In genomic region chr5:132492040-132492439, GRCm38 (mm10) we compare ENCODE assay signal across 16 mouse cellular contexts. TPM values are rescaled to one million over a fixed set of nuclear protein-coding genes. Genes with fewer than 3 reads are reported as not detected.
DNase-seq lines count a peak whose midpoint lies in the region; ATAC-seq and TF ChIP-seq lines count a peak whose summit lies in the region.
"Had no signal": no experiment of that assay in that cellular context is flagged by ENCODE, and none has a peak within 500 bp of the region (broad histone marks: within the 10 kb centered on the region; RNA-seq: fewer than 3 reads in every experiment).

No protein-coding gene starts in this region.

- no peak for TF ChIP-seq EP300 in lung, postnatal 0 days (IDR thresholded peaks at IDR 0.05)
- TF ChIP-seq EP300 in stomach, postnatal 0 days (optimal IDR thresholded peaks at IDR 0.05): peak; percentile 39

- DNase-seq in forebrain, embryonic 10.5 days (ENCODE audit: extremely low spot score, low spot score): no peak
- no peak for DNase-seq in forebrain, embryonic 14.5 days (ENCODE audit: low spot score)
- no peak for DNase-seq in lung, postnatal 0 days (ENCODE audit: low spot score)
- DNase-seq in lung, postnatal 14 days: no peak
- peak; percentile 53 to 57 for DNase-seq in heart, adult 9 months (ENCODE audit: low spot score in 2 of 2)
- no peak for DNase-seq in stomach, postnatal 0 days (ENCODE audit: low spot score)
- no peak for DNase-seq in ovary, adult 18-20 months (ENCODE audit: low spot score)
- DNase-seq: kidney, postnatal 14 days; lung, postnatal 36 days; right cerebral cortex, postnatal 4 days; thymus, postnatal 4 days had no signal

- no peak for TF ChIP-seq CTCF in lung, postnatal 0 days (IDR thresholded peaks at IDR 0.05)
- TF ChIP-seq CTCF in stomach, postnatal 0 days (IDR thresholded peaks at IDR 0.05; ENCODE audit: low read depth): no peak

- H3K9me3 ChIP-seq in forebrain, embryonic 10.5 days: no peaks in the 10 kb centered on the region
- H3K9me3 ChIP-seq in forebrain, embryonic 14.5 days (replicated peaks; ENCODE audit: control insufficient read depth, low read length): no peaks in the 10 kb centered on the region
- H3K9me3 ChIP-seq in lung, postnatal 0 days (ENCODE audit: low read length): no peaks in the 10 kb centered on the region
- no peaks in the 10 kb centered on the region for H3K9me3 ChIP-seq in stomach, postnatal 0 days (ENCODE audit: control insufficient read depth, low read length)
- H3K9me3 ChIP-seq in forebrain, embryonic 16.5 days (ENCODE audit: control insufficient read depth, low read length): no peaks in the 10 kb centered on the region
- H3K9me3 ChIP-seq: embryonic facial prominence, embryonic 10.5 days; hindbrain, embryonic 15.5 days; midbrain, embryonic 13.5 days had no signal

- H3K27me3 ChIP-seq in forebrain, embryonic 10.5 days (ENCODE audit: poor library complexity, severe bottlenecking): peaks cover 17% of the 10 kb centered on the region; the same call in 1 of the 2 replicates
- no peaks in the 10 kb centered on the region for H3K27me3 ChIP-seq in forebrain, embryonic 14.5 days (replicated peaks; ENCODE audit: control insufficient read depth, insufficient read depth, low read length)
- H3K27me3 ChIP-seq in lung, postnatal 0 days (replicated peaks; ENCODE audit: insufficient read depth, low read length): no peaks in the 10 kb centered on the region
- H3K27me3 ChIP-seq in stomach, postnatal 0 days (ENCODE audit: control insufficient read depth, insufficient read depth, low read length): no peaks in the 10 kb centered on the region
- no peaks in the 10 kb centered on the region for H3K27me3 ChIP-seq in forebrain, embryonic 16.5 days (replicated peaks; ENCODE audit: control insufficient read depth, insufficient read depth, low read length)
- H3K27me3 ChIP-seq: hindbrain, embryonic 15.5 days; midbrain, embryonic 13.5 days had no signal

- peak overlapping the region; percentile 63 for H3K27ac ChIP-seq in forebrain, embryonic 10.5 days
- no peak overlapping the region for H3K27ac ChIP-seq in forebrain, embryonic 14.5 days (ENCODE audit: low read depth, low read length)
- no peak overlapping the region for H3K27ac ChIP-seq in lung, postnatal 0 days (ENCODE audit: low read length)
- H3K27ac ChIP-seq in stomach, postnatal 0 days (replicated peaks): no peak overlapping the region
- H3K27ac ChIP-seq in forebrain, embryonic 16.5 days (ENCODE audit: low read length): no peak overlapping the region
- H3K27ac ChIP-seq: hindbrain, embryonic 15.5 days; liver, embryonic 14.5 days; midbrain, embryonic 13.5 days had no signal

- no peak for ATAC-seq in forebrain, embryonic 14.5 days
- ATAC-seq in lung, postnatal 0 days: peak; percentile 37; the same call in 1 of the 2 replicates
- 0 out of 2 replicates have a peak, but pooled peaks have one; percentile 38 for ATAC-seq in stomach, postnatal 0 days (ENCODE audit: low FRiP score, low TSS enrichment)
- ATAC-seq in forebrain, embryonic 16.5 days: no peak
- ATAC-seq: midbrain, embryonic 13.5 days had no signal

- peaks cover 67% of the 10 kb centered on the region for H3K4me1 ChIP-seq in forebrain, embryonic 10.5 days
- H3K4me1 ChIP-seq in forebrain, embryonic 14.5 days (ENCODE audit: control insufficient read depth, insufficient read depth, low read length): peaks cover 27% of the 10 kb centered on the region
- H3K4me1 ChIP-seq in lung, postnatal 0 days (ENCODE audit: insufficient read depth, low read depth, low read length): peaks cover 16% of the 10 kb centered on the region; the same call in 1 of the 2 replicates
- peaks cover 5% of the 10 kb centered on the region; the same call in 1 of the 2 replicates for H3K4me1 ChIP-seq in stomach, postnatal 0 days (replicated peaks; ENCODE audit: control insufficient read depth, insufficient read depth)
- peaks cover 40% of the 10 kb centered on the region for H3K4me1 ChIP-seq in forebrain, embryonic 16.5 days (replicated peaks; ENCODE audit: control insufficient read depth, insufficient read depth, low read length)

- no peak overlapping the region for H3K4me3 ChIP-seq in forebrain, embryonic 10.5 days
- H3K4me3 ChIP-seq in forebrain, embryonic 14.5 days (ENCODE audit: low read depth, low read length): no peak overlapping the region
- H3K4me3 ChIP-seq in lung, postnatal 0 days (ENCODE audit: low read depth, low read length): no peak overlapping the region
- H3K4me3 ChIP-seq in stomach, postnatal 0 days (ENCODE audit: low read depth, low read length): no peak overlapping the region
- no peak overlapping the region for H3K4me3 ChIP-seq in forebrain, embryonic 16.5 days (replicated peaks; ENCODE audit: low read length)
- H3K4me3 ChIP-seq: embryonic facial prominence, embryonic 10.5 days; hindbrain, embryonic 15.5 days; midbrain, embryonic 13.5 days had no signal

- H3K9ac ChIP-seq in forebrain, embryonic 14.5 days (ENCODE audit: low read length): no peak overlapping the region
- no peak overlapping the region for H3K9ac ChIP-seq in lung, postnatal 0 days (replicated peaks; ENCODE audit: low read depth)
- no peak overlapping the region for H3K9ac ChIP-seq in stomach, postnatal 0 days (ENCODE audit: low read length)
- H3K9ac ChIP-seq in forebrain, embryonic 16.5 days (replicated peaks; ENCODE audit: low read depth, low read length): no peak overlapping the region
- H3K9ac ChIP-seq: hindbrain, embryonic 15.5 days; liver, embryonic 14.5 days; midbrain, embryonic 13.5 days had no signal

- H3K4me2 ChIP-seq in forebrain, embryonic 14.5 days (ENCODE audit: low read length): no peak overlapping the region
- H3K4me2 ChIP-seq in lung, postnatal 0 days (replicated peaks; ENCODE audit: low read depth, low read length): no peak overlapping the region
- H3K4me2 ChIP-seq in stomach, postnatal 0 days (replicated peaks; ENCODE audit: low read depth): no peak overlapping the region
- no peak overlapping the region for H3K4me2 ChIP-seq in forebrain, embryonic 16.5 days (ENCODE audit: low read length)
- H3K4me2 ChIP-seq: hindbrain, embryonic 15.5 days; midbrain, embryonic 13.5 days had no signal

- H3K36me3 ChIP-seq in forebrain, embryonic 10.5 days (replicated peaks): peaks cover 6% of the 10 kb centered on the region; the same call in 1 of the 2 replicates
- no peaks in the 10 kb centered on the region for H3K36me3 ChIP-seq in forebrain, embryonic 14.5 days (ENCODE audit: control insufficient read depth, insufficient read depth, low read length)
- H3K36me3 ChIP-seq in lung, postnatal 0 days (ENCODE audit: insufficient read depth, low read length): no peaks in the 10 kb centered on the region
- no peaks in the 10 kb centered on the region for H3K36me3 ChIP-seq in stomach, postnatal 0 days (ENCODE audit: control insufficient read depth, insufficient read depth, low read length)
- no peaks in the 10 kb centered on the region for H3K36me3 ChIP-seq in forebrain, embryonic 16.5 days (ENCODE audit: control insufficient read depth, insufficient read depth)
- H3K36me3 ChIP-seq: embryonic facial prominence, embryonic 10.5 days; hindbrain, embryonic 15.5 days; midbrain, embryonic 13.5 days had no signal

RNA-seq across cellular contexts. Expression of gene Auts2, which starts 51.1 kb away (rescaled TPM):
- 38.8 and 42.4 TPM in 2 replicates for polyA plus RNA-seq in forebrain, embryonic 10.5 days (2016; fragmentation: Nextera tagmentation; extraction: Ambion mirVana)
- polyA plus RNA-seq in forebrain, embryonic 14.5 days (2014; fragmentation: Nextera tagmentation; extraction: Ambion mirVana): 34.5 and 52.0 TPM in 2 replicates
- 4.4 and 6.0 TPM in 2 replicates for polyA plus RNA-seq in lung, postnatal 0 days (2015; fragmentation: Nextera tagmentation; extraction: Ambion mirVana)
- polyA plus RNA-seq in stomach, postnatal 0 days (2015; fragmentation: Nextera tagmentation; extraction: Ambion mirVana): 7.3 and 8.5 TPM in 2 replicates
- 79.1 and 97.2 TPM in 2 replicates for polyA plus RNA-seq in forebrain, embryonic 16.5 days (2015; fragmentation: Nextera tagmentation; extraction: Ambion mirVana)

Comparison
In these comparisons a context has a peak if more than half of its experiments do, and no peak if none do; other contexts are left out.
1. DNase-seq: peak in heart, adult 9 months (2 of 2); none in forebrain, embryonic 10.5 days (single experiment), forebrain, embryonic 14.5 days (single experiment), lung, postnatal 0 days (single experiment), lung, postnatal 14 days (single experiment), stomach, postnatal 0 days (single experiment) and ovary, adult 18-20 months (single experiment).
2. ATAC-seq: peak in lung, postnatal 0 days (single experiment) and stomach, postnatal 0 days (single experiment); none in forebrain, embryonic 14.5 days (single experiment) and forebrain, embryonic 16.5 days (single experiment).